Mouse (Mus musculus) spleen, postnatal 14 days (tissue): ENCODE results near the gene Zfp59.
"Not testable (repeated sequence)": the region's sequence is repeated elsewhere in the genome, so short reads cannot be mapped to it uniquely, and the experiment has no call there.

Experiments
- DNase-seq, 2 experiments: peaks; one replicate each; pipeline ENCODE4 v3.0.0; 2021 to 2022; ENCODE audit warnings: low spot score in 2 of 2

The Zfp59 gene

DNA sequence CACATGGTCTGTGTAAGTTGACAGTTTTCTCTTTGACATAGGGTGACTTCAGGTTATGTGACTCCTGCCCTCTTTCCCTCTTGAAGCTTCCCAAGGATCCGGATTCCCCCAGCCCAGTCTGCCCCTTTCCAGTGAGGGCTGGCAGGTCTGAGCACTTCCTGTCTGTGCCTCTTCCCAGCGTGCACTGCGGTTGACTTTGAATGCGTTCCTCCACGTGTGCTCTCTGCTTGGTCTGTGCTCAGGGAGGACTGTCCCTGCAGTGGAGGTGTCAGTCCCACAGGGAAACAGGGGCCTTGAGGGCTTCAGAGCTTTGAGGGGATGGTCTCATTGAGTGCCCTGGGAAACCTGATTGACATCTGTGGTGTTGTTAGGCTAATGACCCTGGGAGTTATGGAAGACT lies 24.2 kb downstream of the Zfp59 start:
- not testable (repeated sequence) for DNase-seq

DNA sequence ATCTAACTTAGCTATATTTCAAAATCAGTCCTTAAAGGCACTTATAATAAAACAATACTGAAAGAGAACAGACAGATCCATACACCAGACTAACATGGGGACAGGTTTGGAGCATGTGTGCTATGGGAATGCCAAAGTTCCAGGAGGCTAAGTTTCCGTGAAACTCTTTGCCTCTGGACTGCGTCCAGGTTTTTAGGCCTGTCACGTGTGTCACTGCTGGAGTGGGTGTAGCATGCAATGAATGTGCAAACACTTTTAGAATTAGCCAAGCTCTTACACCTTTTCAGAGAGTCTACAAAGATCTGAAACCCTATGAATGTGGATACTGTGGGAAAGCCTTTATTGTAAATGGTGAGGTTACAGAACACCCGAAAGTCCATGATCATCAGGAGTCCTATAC lies 43.3 kb downstream of the Zfp59 start:
- no peak for DNase-seq

GRCm38 (mm10) chr7:27900601-27901000 lies 62.2 kb downstream of the Zfp59 start:
- no peak for DNase-seq

GRCm38 (mm10) chr7:27905061-27905848 lies 66.8 kb downstream of the Zfp59 start:
- no peak for DNase-seq
